Comparison of ENCODE assay signal across 7 mouse cellular contexts in genomic region chr7:127588011-127588871, GRCm38 (mm10). TPM values are rescaled to one million over a fixed set of nuclear protein-coding genes. Genes with fewer than 3 reads are reported as not detected.
A peak's percentile ranks its signal among the peaks of the same experiment; 100 is the strongest.
DNase-seq lines count a peak whose midpoint lies in the region; ATAC-seq lines count a peak whose summit lies in the region.

TSS of gene Ccdc189 (minus strand) at chr7:127588595.
TSS of gene Rnf40 (plus strand) at chr7:127588767.

- ATAC-seq in intestine, embryonic 15.5 days, result peak; percentile 99

- H3K36me3 ChIP-seq in intestine, embryonic 15.5 days, result peaks cover 26% of the 10 kb centered on the region
- H3K36me3 ChIP-seq in midbrain, embryonic 10.5 days, result peaks cover 63% of the 10 kb centered on the region

- under 1% methylated on average over 50 of the region's 50 CpGs for WGBS in intestine, embryonic 15.5 days
- under 1% methylated on average over 50 of the region's 50 CpGs for WGBS in midbrain, embryonic 10.5 days

- H3K4me1 ChIP-seq in intestine, embryonic 15.5 days (replicated peaks), result peaks cover 17% of the 10 kb centered on the region
- peaks cover 24% of the 10 kb centered on the region for H3K4me1 ChIP-seq in midbrain, embryonic 10.5 days

- intact Hi-C loops in gastrocnemius, postnatal 36 days (cut with DNase I), result loop anchor here (5.0 kb wide), 1 partner anchor 71 kb away; the partner anchor contains the start of gene Gm42715
- intact Hi-C loops in left cerebral cortex, postnatal 25 days (cut with DNase I), result no loop called here

- H3K4me2 ChIP-seq in intestine, embryonic 15.5 days (replicated peaks), result peak within 1 kb of the TSS; percentile 93

- peak; percentile 96 for DNase-seq in adrenal gland, adult 2 months
- DNase-seq in embryo, embryonic 11.5 days (ENCODE audit: low read depth, low spot score), result peak; percentile 94
- peak; percentile 88 to 91 for DNase-seq in gastrocnemius, postnatal 36 days
- DNase-seq in left cerebral cortex, postnatal 25 days (ENCODE audit: low spot score in 2 of 2), result peak; percentile 94 to 99
- peak; percentile 97 for DNase-seq in midbrain, embryonic 10.5 days (ENCODE audit: low spot score)
- peak; percentile 82 for DNase-seq in right cerebral cortex, postnatal 4 days

- H3K27me3 ChIP-seq in intestine, embryonic 15.5 days (replicated peaks), result no peaks in the 10 kb centered on the region
- H3K27me3 ChIP-seq in midbrain, embryonic 10.5 days (ENCODE audit: low read depth, poor library complexity, severe bottlenecking), result no peaks in the 10 kb centered on the region

- peak within 1 kb of the TSS; percentile 74 for H3K27ac ChIP-seq in intestine, embryonic 15.5 days
- peak within 1 kb of the TSS; percentile 83 for H3K27ac ChIP-seq in midbrain, embryonic 10.5 days (replicated peaks)

- H3K9ac ChIP-seq in intestine, embryonic 15.5 days, result peak within 1 kb of the TSS; percentile 81

- H3K4me3 ChIP-seq in intestine, embryonic 15.5 days (replicated peaks), result peak within 1 kb of the TSS; percentile 86
- peak within 1 kb of the TSS; percentile 86 for H3K4me3 ChIP-seq in midbrain, embryonic 10.5 days

- H3K9me3 ChIP-seq in intestine, embryonic 15.5 days, result no peaks in the 10 kb centered on the region
- H3K9me3 ChIP-seq in midbrain, embryonic 10.5 days (replicated peaks), result no peaks in the 10 kb centered on the region

RNA-seq across cellular contexts. Expression of gene Ccdc189, which starts in this region (rescaled TPM):
- 10 to 100 TPM in 1 of 2 experiments, 1 to 10 TPM in 1; 7.6 to 11.4 TPM for total RNA-seq in adrenal gland, adult 2 months (2021)
- 4.8 and 6.1 TPM in 2 replicates for polyA plus RNA-seq in adrenal gland, adult 2 months (2012; rRNA removed)
- total RNA-seq in gastrocnemius, postnatal 36 days (2021), result 1 to 10 TPM; 2.6 to 3.5 TPM
- 4.1 and 4.9 TPM in 2 replicates for polyA plus RNA-seq in intestine, embryonic 15.5 days (2015; fragmentation: Nextera tagmentation; extraction: Ambion mirVana)
- total RNA-seq in left cerebral cortex, postnatal 25 days (2021), result 1 to 10 TPM; 6.8 to 7.7 TPM
- 14.4 and 16.9 TPM in 2 replicates for polyA plus RNA-seq in midbrain, embryonic 10.5 days (2016; fragmentation: Nextera tagmentation; extraction: Ambion mirVana)

RNA-seq across cellular contexts. Expression of gene Rnf40, which starts in this region (rescaled TPM):
- 10 to 100 TPM; 54.9 to 55.7 TPM for total RNA-seq in adrenal gland, adult 2 months (2021)
- 19.3 and 23.3 TPM in 2 replicates for polyA plus RNA-seq in adrenal gland, adult 2 months (2012; rRNA removed)
- 10 to 100 TPM; 26.8 to 31.6 TPM for total RNA-seq in gastrocnemius, postnatal 36 days (2021)
- 37.4 and 37.7 TPM in 2 replicates for polyA plus RNA-seq in intestine, embryonic 15.5 days (2015; fragmentation: Nextera tagmentation; extraction: Ambion mirVana)
- 10 to 100 TPM; 69.4 to 71.4 TPM for total RNA-seq in left cerebral cortex, postnatal 25 days (2021)
- polyA plus RNA-seq in midbrain, embryonic 10.5 days (2016; fragmentation: Nextera tagmentation; extraction: Ambion mirVana), result 56.7 and 59.6 TPM in 2 replicates

Comparison
In these comparisons a context has a peak if more than half of its experiments do, and no peak if none do; other contexts are left out.
1. Peak in every context shown above with its lines: DNase-seq, ATAC-seq, H3K4me3 ChIP-seq and H3K27ac ChIP-seq.